Mouse (Mus musculus) midbrain, embryonic 10.5 days (tissue): ENCODE data around the gene Plxna2. TPM values are rescaled to one million over a fixed set of nuclear protein-coding genes. Genes with fewer than 3 reads are reported as not detected.

Source experiments
- DNase-seq: peaks from one replicate; pipeline ENCODE4 v3.0.0-alpha.2; 2017; ENCODE audit warnings: low spot score
- H3K27ac ChIP-seq: fragments of 300-500 bp; sonication (generic); replicated peaks from 2 replicates; pipeline ENCODE4 v1.5.1; 2016; ENCODE audit warnings: mild to moderate bottlenecking
- H3K27me3 ChIP-seq: fragments of 300-500 bp; sonication (generic); 2 replicates; pipeline ENCODE4 v1.6.1; 2016; ENCODE audit warnings: low read depth, mild to moderate bottlenecking; ENCODE audit not compliant: poor library complexity, severe bottlenecking
- H3K36me3 ChIP-seq: fragments of 300-500 bp; sonication (generic); 2 replicates; pipeline ENCODE4 v1.6.1; 2016; ENCODE audit warnings: mild to moderate bottlenecking, moderate library complexity
- H3K4me1 ChIP-seq: fragments of 300-500 bp; sonication (generic); 2 replicates; pipeline ENCODE4 v1.6.1; 2016
- H3K4me3 ChIP-seq: fragments of 300-500 bp; sonication (generic); 2 replicates; pipeline ENCODE4 v1.5.1; 2016; ENCODE audit warnings: mild to moderate bottlenecking, moderate library complexity
- H3K9me3 ChIP-seq: fragments of 300-500 bp; sonication (generic); replicated peaks from 2 replicates; pipeline ENCODE4 v1.6.1; 2016; ENCODE audit warnings: mild to moderate bottlenecking
- WGBS: fragments of 180-500 bp; shearing (Covaris S2); methylation state at CpG from one replicate; pipeline ENCODE4 v1.1.7; 2016; 5-methylcytosine and 5-hydroxymethylcytosine counted together
- polyA plus RNA-seq: library from polyadenylated mRNA; unstranded; fragments of >200 nt; fragmentation: Nextera tagmentation; extraction: Ambion mirVana; gene quantifications from 2 replicates; pipeline ENCODE4 v1.2.1, GENCODE M21; 2016

Gene Plxna2
- polyA plus RNA-seq, 1 experiment from 2014 or later: 9.2 TPM

DNA sequence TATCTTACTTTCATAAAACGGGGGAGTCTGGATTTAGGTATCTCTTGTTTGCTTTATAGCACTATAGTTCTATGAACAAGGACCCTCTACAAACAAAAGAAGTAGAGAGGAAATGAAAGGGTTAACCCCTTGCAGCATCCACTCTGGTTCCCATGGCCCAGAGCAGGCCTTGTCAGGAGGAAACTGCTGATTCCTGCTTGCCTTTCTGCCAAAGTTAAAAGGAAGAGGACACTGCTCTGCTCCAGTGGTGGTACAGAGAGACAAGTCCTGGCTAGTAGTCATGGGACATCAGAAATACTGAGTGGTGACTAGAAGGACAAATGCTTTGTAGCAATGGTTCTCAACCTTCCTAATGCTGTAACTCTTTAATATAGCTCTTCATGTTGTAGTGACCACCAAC is 27.9 kb downstream of the Plxna2 start:
- peaks cover 24% of the 10 kb centered on the region for H3K4me1 ChIP-seq
- WGBS: 76% methylated on average over 1 of the region's 1 CpGs
- H3K36me3 ChIP-seq: peaks cover 45% of the 10 kb centered on the region

DNA sequence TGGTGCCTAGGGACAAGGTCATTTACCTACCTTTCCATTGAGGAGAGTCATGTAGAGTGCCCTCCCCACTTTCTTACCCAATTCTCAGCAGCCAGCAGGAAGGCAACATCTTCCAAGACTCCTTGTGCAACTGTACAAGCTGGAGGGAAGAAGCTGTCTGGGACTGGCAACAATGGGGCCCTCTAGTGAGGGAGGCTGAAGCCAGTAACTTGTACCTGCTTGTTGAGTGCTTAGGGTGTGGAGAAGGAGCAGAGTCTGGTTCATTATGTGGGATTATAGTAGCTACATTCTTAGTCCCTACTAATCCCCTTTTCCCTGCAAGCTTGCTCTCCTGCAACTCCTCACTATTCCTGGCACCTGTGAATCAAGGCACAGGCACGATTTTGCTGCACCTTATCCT is 32.1 kb downstream of the Plxna2 start:
- Histone ChIP-seq H3K4me3 (no peak overlapping the region), H3K27ac (no peak overlapping the region), H3K9me3 (no peaks in the 10 kb centered on the region), H3K27me3 (no peaks in the 10 kb centered on the region), H3K4me1 (peaks cover 5% of the 10 kb centered on the region; the same call in 1 of the 2 replicates), H3K36me3 (peaks cover 56% of the 10 kb centered on the region)
- 52% methylated on average over 1 of the region's 1 CpGs for WGBS
- no peak for DNase-seq

More for the DNA sequence above, 27.9 kb downstream of the Plxna2 start:
- Histone ChIP-seq H3K9me3 (no peaks in the 10 kb centered on the region), H3K4me3 (no peak overlapping the region), H3K27ac (no peak overlapping the region), H3K27me3 (no peaks in the 10 kb centered on the region)
- no peak for DNase-seq

DNA sequence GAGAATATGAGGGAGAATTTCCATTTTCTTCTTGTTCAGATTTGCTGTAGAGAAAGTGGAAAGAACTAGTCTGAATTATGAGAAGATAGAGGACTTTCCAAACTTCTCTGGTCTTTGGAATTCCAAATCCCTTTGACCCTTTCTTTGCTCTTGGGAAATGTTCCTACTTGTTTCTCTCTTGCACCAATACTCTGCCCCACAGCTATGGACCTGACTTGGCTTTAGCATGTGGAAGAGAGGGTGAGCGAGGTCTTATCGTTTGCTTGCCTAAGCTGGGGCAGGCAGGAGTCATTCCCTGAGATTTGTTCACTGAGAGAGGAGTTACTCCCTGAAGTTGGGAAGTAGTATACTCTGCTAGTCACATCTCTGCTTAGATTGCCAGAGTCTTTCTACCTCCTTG is 32.5 kb downstream of the Plxna2 start:
- peaks cover 5% of the 10 kb centered on the region; the same call in 1 of the 2 replicates for H3K4me1 ChIP-seq
- H3K36me3 ChIP-seq: peaks cover 53% of the 10 kb centered on the region
- no peak for DNase-seq
- WGBS: 93% methylated on average over 2 of the region's 2 CpGs
- no peaks in the 10 kb centered on the region for H3K27me3 ChIP-seq
- H3K27ac ChIP-seq: no peak overlapping the region
- no peaks in the 10 kb centered on the region for H3K9me3 ChIP-seq
- no peak overlapping the region for H3K4me3 ChIP-seq

DNA sequence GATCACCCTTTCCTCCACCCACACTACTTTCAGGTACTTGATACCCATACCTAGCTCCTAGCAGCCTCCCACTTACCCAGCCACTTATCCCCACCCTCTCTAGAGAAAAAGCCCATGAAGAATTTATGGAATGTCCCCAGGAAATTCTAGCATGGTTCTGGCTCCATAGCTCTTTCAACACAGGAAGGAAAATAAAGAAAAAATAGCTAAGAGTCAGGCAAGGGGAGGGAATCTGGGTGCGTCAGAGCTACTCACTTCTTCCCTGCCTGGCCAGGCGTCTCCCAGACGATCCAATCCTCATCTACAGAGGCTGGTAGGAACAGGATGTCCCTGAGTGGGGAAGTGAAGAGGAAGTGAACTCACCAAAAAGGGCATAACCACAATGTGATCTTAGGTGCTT is 34.0 kb downstream of the Plxna2 start:
- H3K9me3 ChIP-seq: no peaks in the 10 kb centered on the region; the same call in 1 of the 2 replicates
- H3K4me1 ChIP-seq: peaks cover 5% of the 10 kb centered on the region; the same call in 1 of the 2 replicates
- WGBS: 85% methylated on average over 3 of the region's 3 CpGs
- no peak overlapping the region for H3K27ac ChIP-seq
- no peak overlapping the region for H3K4me3 ChIP-seq
- H3K36me3 ChIP-seq: peaks cover 54% of the 10 kb centered on the region
- no peaks in the 10 kb centered on the region for H3K27me3 ChIP-seq
- no peak for DNase-seq

DNA sequence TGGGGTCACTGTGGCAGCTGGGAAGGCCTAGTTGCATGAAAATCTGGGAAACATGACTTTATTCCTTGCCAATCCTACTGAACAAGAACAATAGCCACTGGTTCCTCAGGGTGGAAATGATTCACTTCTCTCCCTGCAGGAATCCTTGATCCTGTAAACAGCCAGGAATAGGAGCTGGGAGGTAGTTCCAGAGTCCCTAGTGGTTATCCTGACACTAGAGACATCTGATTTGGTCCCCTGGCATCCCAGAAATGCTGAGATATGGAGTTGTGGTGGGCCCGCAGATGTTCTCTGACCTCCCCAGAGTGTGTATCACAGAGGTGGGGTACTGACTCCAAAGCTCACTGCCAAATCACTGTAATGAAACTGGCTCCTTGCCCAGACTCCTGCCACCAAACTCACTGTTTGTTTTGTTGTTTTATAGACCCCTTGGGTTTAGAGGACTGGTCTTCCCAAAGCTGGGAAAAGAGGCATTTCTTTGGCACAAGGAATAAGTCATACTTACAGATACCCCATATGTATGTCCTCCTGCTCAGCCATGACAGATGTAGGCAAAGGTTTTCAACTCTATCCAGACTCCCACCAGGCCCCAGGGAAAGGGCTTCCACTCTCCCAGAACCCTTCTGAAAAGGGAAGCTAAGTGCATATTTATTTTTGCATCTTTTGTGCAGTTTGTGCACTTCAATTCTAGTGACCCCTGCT is 40.6 kb downstream of the Plxna2 start:
- peaks cover 42% of the 10 kb centered on the region for H3K27me3 ChIP-seq
- DNase-seq: no peak
- H3K4me1 ChIP-seq: peaks cover 24% of the 10 kb centered on the region
- no peaks in the 10 kb centered on the region; the same call in 1 of the 2 replicates for H3K9me3 ChIP-seq
- H3K4me3 ChIP-seq: no peak overlapping the region
- H3K27ac ChIP-seq: no peak overlapping the region
- WGBS: 79% methylated on average over 1 of the region's 1 CpGs
- H3K36me3 ChIP-seq: peaks cover 20% of the 10 kb centered on the region

DNA sequence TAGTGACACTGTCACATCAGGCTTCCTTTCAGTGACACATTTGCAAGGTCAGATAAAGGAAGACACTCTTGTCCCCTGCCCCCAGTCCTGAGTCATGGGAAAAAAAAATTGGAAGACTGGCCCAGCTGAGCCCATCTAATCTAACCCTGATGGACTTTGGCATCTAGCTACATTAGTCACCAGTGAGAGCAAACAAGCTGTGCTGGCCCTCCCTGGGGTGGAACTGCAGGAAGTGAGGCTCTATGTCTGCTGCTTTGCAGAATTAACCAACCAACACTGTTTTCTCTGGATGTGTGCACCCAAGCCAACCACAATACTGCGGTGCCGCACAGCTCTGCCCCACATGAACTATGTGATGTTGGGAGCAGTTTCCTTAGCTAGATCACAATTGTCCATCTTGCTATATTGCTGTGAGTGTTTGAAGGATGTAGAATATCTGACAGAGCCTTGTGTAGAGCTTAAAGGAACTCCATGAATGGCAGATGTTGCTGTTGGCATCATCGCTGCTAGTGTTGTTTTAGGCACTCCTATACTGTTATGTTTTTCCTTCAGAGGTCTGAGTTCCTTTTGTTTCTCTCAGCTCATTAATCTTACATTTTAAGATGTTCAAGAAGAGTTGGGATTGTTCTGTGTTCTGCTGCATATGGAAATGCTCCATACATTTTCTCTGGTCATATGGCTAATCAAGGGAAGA is 42.6 kb downstream of the Plxna2 start:
- H3K4me1 ChIP-seq: peaks cover 32% of the 10 kb centered on the region
- no peak overlapping the region for H3K4me3 ChIP-seq
- H3K36me3 ChIP-seq: peaks cover 19% of the 10 kb centered on the region
- no peak overlapping the region for H3K27ac ChIP-seq
- WGBS: 95% methylated on average over 3 of the region's 3 CpGs
- H3K9me3 ChIP-seq: no peaks in the 10 kb centered on the region; the same call in 1 of the 2 replicates
- no peak for DNase-seq
- peaks cover 62% of the 10 kb centered on the region for H3K27me3 ChIP-seq

DNA sequence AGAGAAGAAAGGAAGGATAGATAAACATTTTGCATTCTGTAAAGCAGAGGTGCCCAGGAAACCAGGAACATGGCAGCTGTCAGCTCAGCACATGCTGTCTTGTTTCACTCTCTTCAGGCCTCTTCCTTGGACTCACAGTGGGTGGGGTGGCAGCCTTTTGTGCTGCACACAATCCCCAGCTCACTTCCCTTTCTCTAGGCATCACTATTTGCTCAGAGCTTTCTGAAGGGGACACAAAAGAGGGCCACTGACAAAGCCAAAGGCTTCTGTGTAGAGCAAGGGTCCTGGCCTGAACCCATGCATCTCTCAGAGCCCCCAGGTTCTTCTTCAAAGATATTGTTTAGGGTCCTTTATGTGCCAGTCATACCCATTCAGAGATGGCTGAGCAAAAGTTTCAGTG is 45.0 kb downstream of the Plxna2 start:
- peak; percentile 74 for DNase-seq
- H3K4me1 ChIP-seq: peaks cover 32% of the 10 kb centered on the region

DNA sequence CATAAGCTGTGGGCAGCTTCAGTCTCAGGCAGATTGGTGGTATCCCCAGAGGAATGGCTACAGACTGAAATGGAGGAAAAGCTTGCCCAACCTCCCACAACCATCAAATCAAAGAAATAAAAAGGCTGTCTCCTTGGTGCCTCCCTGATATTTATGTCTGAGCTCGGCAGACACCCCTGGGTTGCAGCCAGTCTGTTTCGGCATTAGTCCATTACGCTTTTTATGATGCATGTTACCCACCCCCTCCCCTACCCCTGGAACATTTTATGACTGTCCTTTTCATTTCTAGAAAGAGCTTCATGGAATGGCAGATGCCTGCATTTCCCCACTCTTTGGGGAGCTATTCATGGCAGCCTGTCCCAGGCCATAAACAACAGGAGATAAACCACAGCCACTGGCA is 47.7 kb downstream of the Plxna2 start:
- 96% methylated on average over 3 of the region's 3 CpGs for WGBS
- H3K36me3 ChIP-seq: peaks cover 12% of the 10 kb centered on the region; the same call in 1 of the 2 replicates
- H3K4me1 ChIP-seq: peaks cover 26% of the 10 kb centered on the region
- H3K27ac ChIP-seq: no peak overlapping the region
- no peaks in the 10 kb centered on the region for H3K9me3 ChIP-seq
- H3K4me3 ChIP-seq: no peak overlapping the region
- H3K27me3 ChIP-seq: peaks cover 54% of the 10 kb centered on the region
- DNase-seq: no peak

More for the DNA sequence above, 45.0 kb downstream of the Plxna2 start:
- peaks cover 79% of the 10 kb centered on the region for H3K27me3 ChIP-seq
- H3K4me3 ChIP-seq: no peak overlapping the region
- H3K36me3 ChIP-seq: peaks cover 16% of the 10 kb centered on the region
- no peaks in the 10 kb centered on the region for H3K9me3 ChIP-seq
- no peak overlapping the region for H3K27ac ChIP-seq

DNA sequence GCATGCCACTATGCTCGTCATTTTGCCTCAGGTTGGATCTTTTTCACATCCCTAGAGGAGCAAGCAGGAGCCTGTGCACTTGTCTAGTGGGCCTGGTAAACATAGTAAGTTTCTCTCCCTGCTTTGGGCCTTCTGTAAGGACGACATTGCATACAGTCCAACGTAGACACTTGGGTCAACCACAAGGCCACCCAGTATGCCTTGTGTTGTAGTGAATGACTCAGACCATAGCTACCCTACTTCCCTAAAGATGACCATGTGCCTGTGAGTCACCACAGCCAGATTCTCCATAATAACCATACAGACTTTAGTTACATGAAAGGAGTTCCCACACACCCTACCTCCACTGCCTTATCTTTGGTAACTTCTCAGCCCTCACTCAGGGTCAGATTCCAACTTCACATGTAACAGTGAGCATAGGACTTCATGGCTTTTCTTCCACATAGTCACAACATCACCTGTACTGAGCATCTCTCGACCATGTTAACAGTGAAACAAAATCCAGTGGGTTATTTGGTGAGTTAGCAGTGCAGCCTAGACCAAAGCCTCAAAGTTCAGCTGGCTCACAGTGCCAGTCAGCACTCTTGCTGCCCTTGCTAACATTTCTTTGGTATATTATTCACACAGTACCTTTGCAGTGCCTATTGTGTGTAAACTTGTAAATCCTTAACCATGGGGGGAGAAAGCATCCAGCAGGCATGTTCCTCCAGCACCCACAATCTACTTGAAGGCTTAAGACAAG is 53.9 kb downstream of the Plxna2 start:
- H3K27me3 ChIP-seq: peaks cover 4% of the 10 kb centered on the region; the same call in 1 of the 2 replicates
- no peak for DNase-seq
- peaks cover 8% of the 10 kb centered on the region; the same call in 1 of the 2 replicates for H3K4me1 ChIP-seq
- H3K4me3 ChIP-seq: no peak overlapping the region
- H3K27ac ChIP-seq: no peak overlapping the region
- 85% methylated on average over 4 of the region's 4 CpGs for WGBS
- H3K9me3 ChIP-seq: no peaks in the 10 kb centered on the region
- H3K36me3 ChIP-seq: 0 out of 2 replicates have a peak, but pooled peaks cover 4% of the 10 kb centered on the region

DNA sequence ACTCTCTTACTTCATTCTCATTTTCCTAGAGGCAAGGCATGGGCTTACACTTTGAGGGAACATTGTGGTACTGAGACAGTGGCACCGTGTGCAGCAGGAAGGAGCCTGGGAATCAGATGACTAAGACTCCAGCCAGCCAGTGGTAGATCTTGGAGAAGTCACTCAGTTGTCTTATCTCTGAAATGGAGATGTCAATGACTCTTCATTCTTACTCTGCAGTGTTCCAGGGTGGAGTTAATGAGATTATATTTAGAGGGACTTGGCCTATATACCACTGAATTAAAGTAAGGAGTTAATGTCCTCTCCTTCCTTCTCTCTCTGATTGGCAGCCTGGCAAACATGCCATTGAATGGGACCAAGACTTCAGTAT is 54.5 kb downstream of the Plxna2 start:
- Histone ChIP-seq H3K4me1 (peaks cover 12% of the 10 kb centered on the region), H3K36me3 (0 out of 2 replicates have a peak, but pooled peaks cover 4% of the 10 kb centered on the region), H3K9me3 (no peaks in the 10 kb centered on the region), H3K4me3 (no peak overlapping the region), H3K27me3 (no peaks in the 10 kb centered on the region; the same call in 1 of the 2 replicates), H3K27ac (no peak overlapping the region)
- 74% methylated on average over 1 of the region's 1 CpGs for WGBS
- DNase-seq: no peak

DNA sequence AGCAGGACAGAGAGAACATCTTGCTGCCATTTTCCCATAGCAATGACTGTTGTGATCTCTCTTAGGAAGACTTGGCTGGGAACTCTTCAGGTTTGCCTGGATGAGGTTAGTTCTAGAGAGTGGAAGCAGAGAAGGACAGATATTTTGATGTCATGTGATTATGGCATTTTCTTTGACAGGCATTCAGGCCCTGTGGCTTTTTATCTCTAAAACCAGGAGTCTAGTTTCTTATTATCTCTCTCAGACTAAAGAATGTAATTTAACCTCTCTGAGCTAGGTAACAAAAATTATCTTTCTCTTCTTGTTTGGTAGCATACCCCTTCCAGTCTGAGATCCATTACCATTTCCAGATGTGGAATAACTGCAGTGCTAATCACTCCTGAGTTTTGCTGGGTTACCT is 55.2 kb downstream of the Plxna2 start:
- Histone ChIP-seq H3K4me1 (peaks cover 19% of the 10 kb centered on the region), H3K36me3 (0 out of 2 replicates have a peak, but pooled peaks cover 2% of the 10 kb centered on the region), H3K4me3 (no peak overlapping the region), H3K27me3 (no peaks in the 10 kb centered on the region; the same call in 1 of the 2 replicates), H3K9me3 (no peaks in the 10 kb centered on the region), H3K27ac (no peak overlapping the region)
- no peak for DNase-seq

DNA sequence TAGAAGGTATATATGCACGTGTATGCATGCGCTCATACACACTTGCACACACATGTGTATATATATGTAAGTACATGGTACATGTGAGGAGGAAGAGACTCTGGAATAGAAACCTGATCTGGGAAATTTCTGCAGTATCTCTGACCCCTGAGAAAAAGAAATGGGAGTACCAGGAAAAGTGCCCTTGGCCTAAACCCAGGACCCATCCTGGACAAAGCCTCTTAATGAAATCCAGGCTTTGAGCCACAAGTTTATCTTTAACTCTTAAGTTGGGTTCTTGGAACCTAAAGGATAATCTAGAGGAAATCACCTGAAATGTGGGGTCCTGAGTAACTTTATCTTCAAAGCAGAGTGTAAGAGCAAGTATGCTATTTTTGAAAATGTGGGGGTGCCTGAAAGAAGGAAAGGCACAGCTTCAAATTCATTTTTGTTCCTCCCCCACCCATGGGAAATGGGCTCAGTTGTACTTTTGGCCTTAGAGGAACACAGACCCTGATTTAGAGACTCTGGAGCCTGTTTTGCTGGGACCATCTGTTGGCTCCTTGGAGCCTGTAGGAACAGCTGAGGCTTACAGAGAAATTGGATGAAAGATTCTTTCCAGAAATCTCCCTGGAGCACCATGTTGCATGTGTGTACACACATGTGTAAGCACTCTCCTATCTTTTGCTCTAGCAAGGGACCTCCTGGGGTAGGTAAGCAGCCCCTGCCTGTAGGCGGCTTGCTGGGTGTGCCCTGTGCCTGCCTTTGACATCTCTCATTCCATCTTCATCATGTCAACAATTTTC is 57.3 kb downstream of the Plxna2 start:
- DNase-seq: no peak
- peaks cover 31% of the 10 kb centered on the region for H3K4me1 ChIP-seq
- H3K27me3 ChIP-seq: no peaks in the 10 kb centered on the region

More for the DNA sequence above, 57.3 kb downstream of the Plxna2 start:
- no peak overlapping the region for H3K27ac ChIP-seq
- H3K4me3 ChIP-seq: no peak overlapping the region
- no peaks in the 10 kb centered on the region for H3K36me3 ChIP-seq
- no peaks in the 10 kb centered on the region for H3K9me3 ChIP-seq
- WGBS: 88% methylated on average over 3 of the region's 3 CpGs
